Mouse (Mus musculus): ENCODE data around the gene Ppp1r3f.

Gene Ppp1r3f

DNA sequence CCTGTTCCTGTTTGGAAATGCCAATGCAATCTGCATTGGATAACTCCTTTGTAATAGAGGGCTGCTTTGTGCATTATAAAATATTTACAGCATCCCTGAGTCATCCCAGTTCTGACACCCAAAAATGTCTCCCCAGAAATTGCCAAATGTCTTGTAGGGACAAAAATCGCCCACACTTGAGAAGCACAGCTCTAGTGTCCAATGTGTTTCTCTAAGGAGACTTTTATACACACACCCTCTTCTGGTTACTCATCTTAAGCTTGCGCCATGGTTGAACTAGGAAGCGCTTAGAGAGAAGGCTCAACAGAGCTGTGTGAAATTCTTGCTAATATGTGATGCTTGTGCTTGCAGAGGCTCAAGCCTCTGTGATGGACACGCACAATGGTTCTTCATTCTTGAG, 20.6 kb downstream of the Ppp1r3f start:
- in situ Hi-C loops (cut with MboI, MseI) = no loop called here

DNA sequence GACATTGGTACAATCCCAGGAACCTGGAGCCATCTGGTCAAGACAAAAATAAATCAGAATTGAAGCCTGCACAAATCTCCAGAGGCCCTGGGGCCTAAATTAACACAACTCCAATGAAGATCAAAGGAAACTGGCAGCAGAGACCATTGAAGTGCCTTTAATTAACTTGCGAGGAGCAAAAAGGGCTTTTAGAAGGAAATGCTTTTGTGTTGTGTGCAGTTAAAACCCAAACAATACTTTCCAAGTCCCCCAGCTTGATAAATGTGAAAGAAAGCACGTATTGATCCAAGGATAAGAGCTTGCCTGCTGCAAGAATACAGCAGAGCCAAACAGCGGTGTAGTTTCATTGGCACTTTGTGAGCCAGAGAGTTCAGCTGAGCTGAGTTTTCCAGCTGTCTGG, 49.1 kb downstream of the Ppp1r3f start:
- in situ Hi-C loops (cut with MboI, MseI) = no loop called here
